Mouse (Mus musculus): ENCODE measurements around the gene Adam15. TPM values are rescaled to one million over a fixed set of nuclear protein-coding genes. Genes with fewer than 3 reads are reported as not detected.

The Adam15 gene
- total RNA-seq, 2 experiments from 2014 or later: 45.5 to 47.0 TPM

GRCm38 (mm10) chr3:89384331-89385076, 34.7 kb upstream of the Adam15 start:
- DNase-seq: no peak

- no peak for DNase-seq
Measured at GRCm38 (mm10) chr3:89383651-89384255, 34.0 kb upstream of the Adam15 start.

- DNase-seq: no peak
Measured at GRCm38 (mm10) chr3:89382950-89383349, 33.2 kb upstream of the Adam15 start.

GRCm38 (mm10) chr3:89382033-89382882, 32.5 kb upstream of the Adam15 start:
- no peak for DNase-seq

GRCm38 (mm10) chr3:89381233-89381632, 31.4 kb upstream of the Adam15 start:
- DNase-seq: no peak

- no peak for DNase-seq
Measured at GRCm38 (mm10) chr3:89380711-89381110, 30.9 kb upstream of the Adam15 start.

- no peak for DNase-seq
Measured at GRCm38 (mm10) chr3:89380291-89380690, 30.5 kb upstream of the Adam15 start.

- no peak for DNase-seq
Measured at GRCm38 (mm10) chr3:89379388-89380131, 29.8 kb upstream of the Adam15 start.

- DNase-seq: peak; percentile 83 to 90
Measured at GRCm38 (mm10) chr3:89378394-89379067, 28.7 kb upstream of the Adam15 start.

- DNase-seq: no peak
Measured at GRCm38 (mm10) chr3:89377831-89378230, 28.0 kb upstream of the Adam15 start.

- no peak for DNase-seq
Measured at GRCm38 (mm10) chr3:89373581-89374231, 23.9 kb upstream of the Adam15 start.

GRCm38 (mm10) chr3:89367338-89367737, 17.5 kb upstream of the Adam15 start:
- no peak for DNase-seq

- peak in 1 of 2 experiments; percentile 23 for DNase-seq
Measured at GRCm38 (mm10) chr3:89365486-89366414, 16.0 kb upstream of the Adam15 start.

GRCm38 (mm10) chr3:89365153-89365485, 15.3 kb upstream of the Adam15 start, which contains the start of gene Dcst1:
Dcst1 (minus strand) TSS chr3:89365253.
- DNase-seq: no peak

- DNase-seq: no peak
Measured at GRCm38 (mm10) chr3:89364631-89365030, 14.8 kb upstream of the Adam15 start.

GRCm38 (mm10) chr3:89361675-89362074, 11.9 kb upstream of the Adam15 start, which contains the start of gene Dcst2:
Dcst2 (plus strand) TSS chr3:89361975.
- no peak for DNase-seq

- no peak for DNase-seq
Measured at GRCm38 (mm10) chr3:89360237-89360636, 10.4 kb upstream of the Adam15 start.

- DNase-seq: no peak
Measured at GRCm38 (mm10) chr3:89359630-89360029, 9.8 kb upstream of the Adam15 start.

- no peak for DNase-seq
Measured at GRCm38 (mm10) chr3:89356029-89356428, 6.2 kb upstream of the Adam15 start.

GRCm38 (mm10) chr3:89355512-89355902, 5.7 kb upstream of the Adam15 start:
- no peak for DNase-seq
